Mouse (Mus musculus): ENCODE measurements around the gene Ccnc.

The Ccnc gene

DNA sequence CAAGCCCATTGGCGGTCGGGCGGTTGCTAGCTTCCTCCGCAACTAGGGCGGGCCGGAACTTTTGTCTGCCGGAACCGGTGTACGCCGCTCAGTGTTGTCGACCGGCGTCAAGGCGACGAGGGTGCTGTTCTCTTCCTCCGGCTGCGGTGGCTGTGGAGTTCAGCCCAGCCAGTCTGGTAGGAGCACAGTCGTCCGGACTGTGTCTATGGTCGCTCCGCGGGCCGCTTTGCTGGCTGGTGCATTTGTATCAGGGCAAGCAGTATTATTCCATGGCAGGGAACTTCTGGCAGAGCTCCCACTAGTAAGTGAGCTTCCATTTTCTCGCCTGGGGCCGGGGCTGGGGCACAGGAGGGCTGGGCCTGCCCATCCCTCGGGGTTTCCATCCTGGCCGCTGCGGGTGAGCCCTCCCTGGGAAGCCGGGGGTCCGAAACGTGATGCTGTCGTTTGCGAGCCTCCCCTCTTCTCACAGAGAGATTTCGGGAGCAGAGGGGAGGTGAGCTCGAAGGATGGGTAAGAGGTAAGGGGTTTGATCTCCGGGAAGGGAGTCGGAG, at the start of gene Ccnc:
TSS of gene Ccnc (plus strand) at position 87 of the 551 bp plus-strand sequence.
- DNase-seq (ENCODE audit: low spot score), result peak; percentile 63

DNA sequence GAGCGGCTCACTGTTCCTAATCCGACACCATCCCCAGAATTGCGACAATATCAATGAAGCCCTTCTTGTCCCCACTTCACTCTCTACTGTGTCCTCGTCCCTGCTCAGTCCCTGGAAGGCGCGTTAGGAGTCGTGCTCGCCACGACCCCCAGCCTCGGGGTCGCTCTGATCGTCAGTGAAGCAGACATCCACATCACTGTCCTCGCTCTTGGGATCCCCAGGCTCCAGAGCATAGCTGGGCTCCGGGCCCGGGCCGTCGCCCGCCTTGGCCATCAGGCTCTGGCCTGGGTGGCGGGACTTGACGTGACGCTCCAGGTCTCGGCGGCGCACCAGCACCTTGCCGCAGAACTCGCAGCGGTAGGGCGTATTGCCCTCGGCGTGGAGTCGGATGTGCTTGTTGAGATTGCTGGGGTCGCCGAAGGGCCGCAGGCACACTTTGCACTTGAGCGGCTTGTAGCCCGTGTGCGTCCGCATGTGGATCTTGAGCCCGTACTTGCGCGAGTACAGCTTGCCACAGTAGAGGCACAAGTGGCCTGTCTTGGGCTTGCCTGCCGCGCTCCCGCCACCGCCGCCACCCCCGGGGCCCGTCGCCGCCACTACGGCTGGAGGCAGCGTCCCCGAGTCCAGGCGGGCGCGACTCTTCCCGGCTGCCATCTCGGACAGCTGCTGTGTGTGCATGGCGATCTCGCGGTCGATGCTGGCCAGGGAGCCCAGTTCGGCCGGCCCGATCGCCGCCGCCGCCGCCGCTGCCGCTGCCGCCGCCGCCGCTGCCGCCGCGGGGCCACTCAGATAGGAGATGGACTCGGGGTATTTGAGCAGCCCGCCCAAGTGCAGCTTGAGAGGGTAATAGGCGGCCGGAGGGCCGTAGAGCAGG, 49.2 kb upstream of the Ccnc start:
- no peak for DNase-seq (ENCODE audit: low spot score)

DNA sequence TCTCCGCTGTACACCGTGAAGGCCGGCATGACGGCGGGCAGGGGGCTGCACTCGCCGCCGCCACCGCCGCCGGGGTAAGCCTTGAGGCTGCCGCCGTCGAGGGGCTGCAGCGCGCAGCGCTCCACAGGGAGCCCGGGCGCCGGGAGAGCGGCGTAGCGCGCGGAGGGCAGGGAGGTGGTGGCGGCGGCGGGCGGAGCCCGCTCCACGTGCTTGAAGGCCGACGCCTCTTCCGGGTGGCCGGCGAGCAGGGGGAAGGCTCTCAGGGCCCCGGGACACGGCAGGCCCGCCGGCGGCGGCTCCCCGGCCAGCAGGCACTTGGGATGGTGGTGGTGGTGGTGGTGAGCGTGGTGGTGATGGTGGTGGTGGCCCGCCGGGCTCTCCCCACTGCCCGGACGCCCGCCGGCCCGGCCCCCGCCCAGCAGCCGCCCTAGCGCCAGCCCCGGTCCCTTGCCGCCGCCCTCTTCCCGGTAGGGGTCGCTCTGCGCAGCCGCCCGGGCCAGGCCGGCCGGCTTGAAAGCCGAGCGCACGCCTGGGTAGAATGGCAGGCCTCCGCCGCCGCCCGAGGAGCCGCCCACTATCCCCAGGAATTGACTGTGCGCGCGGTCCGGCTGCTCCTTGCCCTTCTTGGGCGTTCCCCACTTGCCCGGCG, 48.4 kb upstream of the Ccnc start:
- DNase-seq (ENCODE audit: low spot score), result no peak

DNA sequence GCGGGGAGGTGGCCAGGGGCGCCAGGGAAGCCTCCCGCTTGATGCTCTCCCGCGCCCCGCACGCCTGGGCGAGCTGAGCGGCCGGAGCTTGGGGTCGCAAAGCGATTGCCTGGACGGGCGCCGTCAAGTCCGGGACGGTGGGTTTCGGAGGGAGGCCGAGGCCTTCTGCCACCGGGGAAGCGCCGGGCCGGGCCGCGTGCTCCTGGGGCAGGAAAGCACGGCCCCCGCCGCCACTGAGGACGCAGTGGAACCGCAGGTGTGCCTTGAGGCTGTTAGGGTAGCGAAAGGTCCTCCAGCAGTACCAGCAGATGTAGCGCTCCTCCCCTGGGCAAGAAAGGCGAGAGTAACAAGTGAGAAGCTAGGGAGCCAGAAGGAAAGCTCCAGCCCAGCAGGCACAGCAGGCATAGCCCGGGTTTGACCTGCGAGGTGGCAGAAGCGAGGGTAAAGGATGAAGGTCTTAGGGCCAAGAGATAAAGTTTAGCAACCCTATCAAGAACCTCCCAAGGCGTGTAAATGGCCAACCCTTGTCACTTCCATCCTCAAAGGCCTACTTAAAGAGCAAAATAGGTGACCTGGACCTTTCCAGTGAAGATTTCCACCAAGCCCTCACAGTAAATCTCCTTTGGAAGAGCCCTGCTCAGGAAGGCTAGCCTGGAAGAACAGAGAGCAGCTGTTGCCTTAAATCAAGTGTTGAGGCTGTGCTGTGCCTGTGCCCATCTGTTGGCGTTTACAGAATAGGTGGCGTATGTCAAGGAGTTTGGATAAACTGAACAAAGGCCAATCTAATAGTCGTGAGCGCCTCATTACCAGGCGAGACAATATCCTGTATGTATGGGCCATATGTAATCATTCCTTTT, 47.6 kb upstream of the Ccnc start:
- DNase-seq (ENCODE audit: low spot score), result no peak

DNA sequence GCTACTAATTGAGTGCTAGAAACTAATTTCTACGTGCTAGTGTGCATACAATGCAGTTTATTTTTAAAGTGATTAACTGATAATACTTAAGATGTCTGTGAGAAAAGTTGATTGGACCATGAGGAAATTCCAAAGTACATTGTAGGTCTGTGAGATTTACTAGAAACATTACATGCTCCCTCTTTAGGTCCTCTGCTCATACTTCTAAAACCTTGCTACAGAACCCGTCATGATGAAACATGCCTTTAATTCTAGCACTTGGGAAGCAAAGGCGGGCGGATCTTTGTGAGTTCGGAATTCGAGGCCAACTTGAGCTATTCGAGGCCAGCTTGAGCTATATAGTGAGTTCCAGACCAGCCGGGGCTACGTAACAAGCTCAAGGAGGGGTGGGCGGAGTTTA, 46.5 kb upstream of the Ccnc start:
- DNase-seq (ENCODE audit: low spot score), result no peak

DNA sequence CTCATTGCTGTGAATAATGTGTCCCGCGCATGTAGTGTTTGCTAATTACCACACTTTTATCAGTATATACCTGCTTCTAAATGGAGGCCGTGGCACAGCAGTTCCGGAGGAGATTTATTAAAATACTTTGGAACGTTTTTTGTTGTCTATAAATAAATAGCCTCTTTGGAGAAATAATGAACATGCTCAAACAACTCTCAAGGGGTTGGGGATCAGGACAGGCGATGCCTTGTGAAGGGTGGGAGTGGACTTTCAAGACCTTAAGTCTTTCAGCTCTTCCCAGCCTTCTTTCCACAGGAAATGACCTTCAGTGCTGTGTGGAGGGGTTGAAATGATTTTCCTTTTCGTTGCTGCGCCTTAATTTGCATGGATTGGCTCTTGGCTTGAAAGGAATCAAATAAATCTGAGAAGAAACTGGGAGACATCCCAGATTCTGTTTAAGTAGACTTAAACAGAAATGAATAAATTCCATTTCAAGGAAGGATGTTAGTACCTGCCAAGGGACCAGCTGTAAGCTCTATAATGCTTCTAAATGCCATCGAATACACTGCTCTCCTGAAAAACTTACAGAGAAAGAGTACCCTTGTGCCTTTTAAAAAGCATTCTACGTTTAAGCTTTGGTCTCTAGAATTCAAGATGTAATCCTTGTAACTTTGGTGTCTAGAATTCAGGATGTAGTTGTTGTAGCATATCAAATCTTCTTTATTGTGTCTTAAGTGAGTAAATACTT, 44.9 kb upstream of the Ccnc start:
- DNase-seq (ENCODE audit: low spot score), result no peak

DNA sequence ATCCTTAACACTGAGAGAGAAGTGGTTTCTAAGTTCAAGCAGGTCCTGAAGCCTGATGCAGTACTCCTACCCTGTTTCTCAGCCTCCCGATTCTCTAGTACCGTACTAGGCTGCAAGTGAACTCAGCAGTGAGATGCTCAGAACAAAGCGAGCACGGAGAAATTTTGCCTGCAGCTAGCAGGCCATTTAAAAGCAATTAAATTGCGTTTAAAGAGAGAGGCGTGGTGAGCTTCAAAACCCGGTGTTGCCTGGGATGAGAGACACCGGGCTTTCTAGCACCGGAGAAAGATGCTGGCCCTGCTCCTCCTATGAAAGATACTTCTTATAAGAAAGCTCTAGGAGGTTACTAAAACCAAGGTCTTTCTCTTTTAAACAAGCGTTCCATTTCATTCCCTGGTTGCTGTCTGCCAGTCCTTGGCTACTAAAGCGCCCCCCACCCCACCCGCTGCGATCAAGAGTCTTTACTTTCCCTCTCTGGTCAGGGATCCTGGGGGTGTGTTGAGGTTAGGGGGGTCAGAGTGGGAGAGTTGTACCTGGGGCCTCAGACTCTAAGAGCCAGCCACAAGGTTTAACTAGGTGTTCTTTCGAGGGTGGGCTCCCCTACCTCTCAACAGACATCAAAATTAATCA, 43.0 kb upstream of the Ccnc start:
- DNase-seq (ENCODE audit: low spot score), result no peak

DNA sequence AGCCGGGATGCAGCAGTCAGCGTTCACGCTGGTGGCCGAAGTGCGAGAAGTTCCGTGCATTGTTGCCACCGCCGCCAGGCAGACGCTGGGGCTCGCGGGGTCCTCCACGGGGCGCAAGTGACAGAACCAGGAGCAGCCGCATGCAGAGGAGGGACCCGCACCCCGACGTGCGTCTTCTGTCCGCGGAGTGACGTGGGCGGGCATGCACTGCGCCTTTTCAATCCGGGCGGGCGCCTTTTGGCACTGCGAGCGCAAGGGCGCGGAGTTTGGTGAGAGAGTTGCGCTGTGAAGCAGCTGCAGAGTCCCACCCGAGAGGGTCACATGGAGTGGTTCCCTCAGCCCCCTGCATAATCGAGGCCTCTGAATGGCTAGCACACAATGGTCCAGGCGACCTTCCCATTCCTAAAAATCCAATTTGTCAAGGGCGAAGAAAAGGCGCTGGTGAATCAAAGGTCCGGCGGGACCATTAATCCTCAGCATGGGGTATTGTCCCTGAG, 41.9 kb upstream of the Ccnc start, which contains the start of gene Prdm13:
TSS of gene Prdm13 (minus strand) at position 369 of the 497 bp plus-strand sequence.
- no peak for DNase-seq (ENCODE audit: low spot score)

DNA sequence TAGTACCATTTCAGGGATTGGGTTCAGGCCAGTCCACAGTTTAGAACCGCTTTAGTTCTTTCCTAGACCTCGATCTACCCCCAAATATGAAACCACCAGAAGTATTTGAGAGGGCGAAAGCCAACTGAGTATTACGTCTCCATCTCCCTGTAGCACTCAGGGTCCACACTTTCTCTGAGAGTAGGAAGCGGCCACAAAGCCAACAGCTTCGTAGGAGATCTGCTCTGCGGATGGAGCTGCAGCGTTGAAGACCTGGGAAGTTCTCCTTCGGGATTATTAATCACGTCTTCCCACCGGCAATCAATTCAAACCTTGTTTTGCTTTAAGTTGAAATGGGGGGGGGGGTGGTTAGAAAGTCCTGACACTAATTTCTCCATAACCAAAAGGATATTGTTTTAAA, 41.1 kb upstream of the Ccnc start:
- DNase-seq (ENCODE audit: low spot score), result no peak

DNA sequence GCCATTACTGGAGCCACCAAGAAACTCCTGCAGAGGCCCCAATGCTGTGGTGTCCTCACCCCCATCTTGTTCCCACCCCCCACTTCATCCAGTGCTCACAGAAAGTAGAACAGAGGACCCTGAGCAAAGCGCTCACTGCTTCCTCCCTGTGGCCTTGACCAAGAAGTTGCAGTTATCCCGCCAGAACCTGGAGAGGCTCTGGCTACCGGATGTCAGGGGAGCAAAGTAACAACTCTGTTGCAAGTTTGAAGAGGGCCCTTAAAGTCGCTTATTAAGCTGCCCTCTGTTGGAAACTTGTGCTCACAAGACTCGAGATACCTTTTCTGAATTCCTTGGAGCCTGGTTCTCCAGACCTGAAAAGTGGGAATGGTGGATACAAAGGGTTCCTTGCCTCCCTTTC, 40.6 kb upstream of the Ccnc start:
- DNase-seq (ENCODE audit: low spot score), result no peak

DNA sequence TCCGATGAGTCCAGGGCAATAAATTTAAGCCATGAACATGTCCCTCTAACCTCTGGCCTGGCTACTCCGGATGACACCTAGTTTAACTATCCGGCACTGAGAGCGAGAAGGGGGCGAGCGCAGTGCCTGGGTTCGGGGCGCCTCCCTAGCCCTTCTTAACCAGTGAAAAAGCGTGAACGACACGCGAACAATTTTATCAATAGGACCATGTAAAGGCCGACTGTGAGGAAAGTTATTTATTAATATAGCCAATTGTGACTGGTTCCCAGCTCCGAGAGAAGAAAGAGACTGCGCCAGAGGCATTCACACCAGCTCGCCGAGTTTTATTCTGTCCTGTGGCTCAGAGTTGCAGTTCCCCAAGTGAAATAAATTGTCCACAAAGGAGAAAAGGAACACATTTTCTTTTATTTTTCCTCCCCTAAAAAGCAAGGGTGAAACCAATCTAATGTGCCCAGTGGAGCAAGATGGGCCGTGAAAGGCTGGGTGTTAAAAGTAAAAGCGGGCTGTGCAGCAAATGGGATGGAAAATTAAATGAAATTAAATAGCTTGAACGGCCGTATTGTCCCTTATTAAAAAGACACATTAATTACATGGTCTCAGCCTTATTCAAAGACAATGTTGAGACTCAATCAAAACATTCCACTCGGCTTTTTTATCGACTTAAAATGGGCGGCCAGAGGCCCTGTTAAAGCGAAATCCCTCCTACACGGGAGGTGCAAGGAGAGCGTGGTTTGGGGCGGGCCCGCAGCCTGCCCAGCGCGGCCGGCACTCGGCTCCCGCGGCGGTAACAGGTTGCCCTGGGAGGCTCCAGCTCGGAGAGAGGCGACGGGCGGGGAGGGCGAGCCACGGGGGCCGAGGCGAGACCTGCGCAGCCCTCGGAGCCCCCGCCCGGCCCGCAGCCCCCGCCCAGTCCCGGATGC, 39.5 kb upstream of the Ccnc start:
- no peak for DNase-seq (ENCODE audit: low spot score)

DNA sequence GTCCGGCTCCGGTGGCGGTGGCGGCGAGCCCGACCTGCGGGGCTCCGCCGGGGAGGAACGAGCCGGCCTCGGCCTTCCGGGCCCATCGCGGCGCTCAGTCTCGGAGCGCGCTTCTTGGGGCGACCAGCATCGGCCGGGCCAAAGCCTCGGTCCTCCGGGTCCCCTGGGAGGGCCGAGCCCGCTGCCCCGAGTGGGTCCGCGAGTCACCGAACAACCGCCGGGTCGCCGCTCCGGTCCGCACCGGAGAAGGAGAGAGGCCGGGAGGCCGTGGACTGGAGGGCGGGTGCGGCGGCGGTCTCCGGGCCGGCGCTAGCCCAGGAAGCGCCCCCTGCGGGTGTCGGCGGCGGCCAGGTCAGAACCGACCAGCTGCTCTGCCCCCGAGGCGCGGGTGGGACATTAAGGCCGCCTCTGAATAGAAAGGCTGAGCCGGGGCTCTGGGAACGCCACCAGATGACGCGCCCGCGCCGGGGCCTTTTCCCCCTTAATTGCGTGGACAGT, 38.7 kb upstream of the Ccnc start:
- DNase-seq (ENCODE audit: low spot score), result no peak

DNA sequence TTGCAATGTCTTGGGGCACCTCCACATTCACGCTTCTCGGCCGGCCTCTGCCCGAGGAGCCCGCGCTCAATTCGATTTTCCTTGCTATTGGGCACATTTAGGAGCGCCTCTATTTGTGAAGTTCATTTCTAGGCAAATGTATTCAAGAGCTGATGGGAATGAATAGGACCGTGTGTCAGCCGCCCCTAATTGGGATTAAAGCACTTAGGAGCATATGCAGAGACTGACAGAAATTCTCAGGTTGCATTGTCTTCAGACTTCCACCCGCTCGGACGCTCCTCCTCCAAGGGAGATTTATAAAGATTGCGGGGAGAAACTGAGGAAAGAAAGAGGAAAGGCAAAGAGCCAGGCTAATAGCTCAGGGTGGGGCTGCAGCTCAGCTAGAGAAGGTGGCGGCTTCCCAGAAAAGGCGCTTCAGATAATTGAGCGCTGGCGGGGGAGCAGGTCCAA, 38.0 kb upstream of the Ccnc start:
- no peak for DNase-seq (ENCODE audit: low spot score)

DNA sequence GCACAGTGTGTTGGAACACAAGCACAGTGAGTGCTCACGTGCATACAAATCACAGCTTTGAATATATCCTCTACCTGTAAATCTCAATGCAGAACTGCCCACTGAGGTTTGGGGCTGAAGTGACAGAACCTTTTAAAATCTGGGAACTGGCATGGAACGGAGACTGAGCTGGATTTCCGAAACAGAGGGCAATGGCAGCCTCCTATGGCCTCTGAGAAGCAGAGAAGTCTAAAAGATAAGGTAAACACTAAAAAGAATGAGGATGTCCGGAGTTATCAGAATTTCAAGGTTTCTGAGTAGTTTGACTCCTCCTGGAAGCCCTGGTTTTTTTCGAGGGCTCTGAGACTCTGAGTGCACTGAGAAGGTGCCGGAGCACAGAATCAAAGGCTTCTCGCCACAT, 37.3 kb upstream of the Ccnc start:
- no peak for DNase-seq (ENCODE audit: low spot score)

DNA sequence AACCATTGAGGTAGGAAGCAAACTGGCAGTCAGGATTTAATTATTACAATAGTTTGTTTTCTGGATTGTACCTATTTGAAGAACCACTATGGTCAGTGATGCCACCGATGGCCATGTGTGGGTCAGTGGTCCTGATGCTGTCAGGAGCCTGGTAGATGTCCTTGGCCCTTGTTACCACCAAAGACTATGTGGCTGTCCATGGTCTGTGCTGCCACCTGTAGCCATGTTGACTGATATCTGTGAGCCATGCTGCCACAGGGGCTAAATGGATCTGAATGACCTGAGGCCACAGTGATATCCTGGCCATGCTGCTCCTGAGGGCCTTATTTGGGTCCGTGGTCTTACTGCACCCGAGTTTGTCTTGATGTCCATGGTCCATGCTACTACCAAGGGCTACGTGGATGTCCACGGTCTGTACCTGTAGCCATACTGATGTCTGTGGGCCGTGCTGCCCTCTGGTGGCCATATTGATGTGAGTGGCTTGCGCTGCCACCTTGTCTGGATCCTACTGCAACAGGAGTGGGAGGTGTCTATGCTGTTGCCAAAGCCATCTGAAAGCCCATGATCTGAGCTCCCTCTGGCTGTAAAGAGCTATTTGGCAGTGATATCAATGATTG, 31.8 kb upstream of the Ccnc start:
- no peak for DNase-seq (ENCODE audit: low spot score)

DNA sequence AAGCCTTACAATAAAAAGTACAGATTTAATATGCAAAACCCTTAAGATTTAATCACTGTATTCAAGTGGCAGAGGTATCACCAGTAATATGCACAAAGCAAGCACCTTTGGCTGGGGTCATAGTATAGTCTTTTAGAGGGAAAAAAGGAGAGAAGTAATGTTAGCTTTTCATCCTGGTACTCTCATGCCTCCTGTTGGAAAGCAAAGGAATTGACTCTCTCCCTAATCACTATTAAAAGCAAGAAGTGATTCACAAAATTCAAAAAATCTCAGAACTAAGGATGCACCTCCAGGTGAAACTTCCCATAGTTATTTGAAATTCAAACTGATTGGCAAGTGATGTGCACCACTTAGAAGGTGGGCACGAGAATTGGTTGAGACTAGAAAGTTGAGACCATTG, 22.5 kb upstream of the Ccnc start:
- no peak for DNase-seq (ENCODE audit: low spot score)

DNA sequence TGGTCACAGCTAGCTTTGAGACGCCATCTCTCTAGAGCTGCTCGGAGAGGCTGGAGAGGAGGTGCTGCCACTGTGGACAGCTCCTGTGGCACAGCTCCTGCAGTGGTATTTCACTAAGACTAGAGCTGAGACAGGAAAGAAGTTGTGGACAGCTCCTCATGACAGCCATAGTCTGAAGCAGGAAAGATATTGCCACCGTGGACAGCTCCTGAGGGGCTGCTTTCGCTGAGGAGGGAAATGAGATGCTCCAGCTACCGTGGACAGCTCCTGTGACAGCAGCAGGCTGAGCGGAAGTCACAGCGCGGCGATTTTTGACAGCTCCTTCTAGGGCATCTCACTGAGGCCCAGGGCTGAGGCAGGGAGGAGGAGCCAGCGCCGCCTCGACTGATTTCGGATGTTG, 15.4 kb upstream of the Ccnc start:
- DNase-seq (ENCODE audit: low spot score), result no peak

DNA sequence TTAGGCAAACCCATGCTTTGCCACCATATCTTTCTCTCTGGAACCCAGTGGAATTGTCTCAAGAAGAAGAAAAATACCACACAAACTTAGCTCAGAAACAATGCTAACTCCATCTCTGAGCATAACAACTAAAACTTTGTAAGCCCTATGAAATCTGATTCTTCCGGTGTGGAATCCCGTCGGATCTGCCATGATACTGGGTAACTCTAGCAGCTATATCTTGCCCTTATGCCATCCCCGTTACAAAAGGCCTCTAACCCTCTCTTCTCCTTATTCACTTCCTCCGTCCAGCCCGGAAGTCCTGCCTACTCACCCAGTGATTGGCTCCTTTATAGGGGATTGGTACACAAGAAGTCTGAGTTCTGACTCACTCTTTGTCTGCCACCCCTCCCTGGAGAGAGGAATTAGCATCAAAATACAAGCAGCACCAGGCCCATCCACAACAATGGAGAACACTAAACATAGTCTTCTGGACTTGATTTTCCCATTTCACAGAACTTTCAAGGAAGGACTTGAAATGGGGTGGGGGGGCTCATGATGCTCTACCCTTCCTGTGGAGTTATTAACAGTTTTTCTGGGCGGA, 4.7 kb upstream of the Ccnc start:
- DNase-seq (ENCODE audit: low spot score), result no peak
